Mouse (Mus musculus) adrenal gland, postnatal 14 days (tissue): Measurements from ENCODE around the gene Ccdc190. TPM values are rescaled to one million over a fixed set of nuclear protein-coding genes. Genes with fewer than 3 reads are reported as not detected.

Experiments used
- DNase-seq: peaks from one replicate; pipeline ENCODE4 v3.0.0; 2021; ENCODE audit warnings: mixed read lengths
- long read RNA-seq, 2 experiments: library from polyadenylated mRNA; stranded (forward); transcript quantifications; one replicate each; pipeline ENCODE4 v2.0.0; 2021
- total RNA-seq: library from RNA; stranded (reverse); gene quantifications from 2 replicates; pipeline ENCODE4 v1.2.3, GENCODE M21; 2021

The Ccdc190 gene
- 0.34 TPM in 1 of 2 replicates, not detected in the other for total RNA-seq
- long read RNA-seq, experiment 1, result 0 reads
- long read RNA-seq, experiment 2, result 0 reads

- peak; percentile 66 for DNase-seq
Observed at GRCm38 (mm10) chr1:169928454-169928971, at the start of gene Ccdc190. Gene Ccdc190, plus strand, starts transcription at chr1:169928648.

- DNase-seq, result no peak
Observed at GRCm38 (mm10) chr1:169879060-169879459, 49.4 kb upstream of the Ccdc190 start.

GRCm38 (mm10) chr1:169880181-169880580 lies 48.3 kb upstream of the Ccdc190 start:
- no peak for DNase-seq

- DNase-seq, result no peak
Observed at GRCm38 (mm10) chr1:169883081-169883565, 45.3 kb upstream of the Ccdc190 start.

GRCm38 (mm10) chr1:169889250-169889649 lies 39.2 kb upstream of the Ccdc190 start:
- no peak for DNase-seq

GRCm38 (mm10) chr1:169893976-169894375 lies 34.5 kb upstream of the Ccdc190 start:
- no peak for DNase-seq

- DNase-seq, result no peak
Observed at GRCm38 (mm10) chr1:169895686-169896085, 32.8 kb upstream of the Ccdc190 start.

- no peak for DNase-seq
Observed at GRCm38 (mm10) chr1:169897916-169898315, 30.5 kb upstream of the Ccdc190 start.

- no peak for DNase-seq
Observed at GRCm38 (mm10) chr1:169898607-169899006, 29.8 kb upstream of the Ccdc190 start.

GRCm38 (mm10) chr1:169900771-169901336 lies 27.6 kb upstream of the Ccdc190 start:
- no peak for DNase-seq

- no peak for DNase-seq
Observed at GRCm38 (mm10) chr1:169909163-169909562, 19.3 kb upstream of the Ccdc190 start.

- DNase-seq, result no peak
Observed at GRCm38 (mm10) chr1:169909659-169910058, 18.8 kb upstream of the Ccdc190 start.

GRCm38 (mm10) chr1:169910751-169911150 lies 17.7 kb upstream of the Ccdc190 start:
- no peak for DNase-seq

GRCm38 (mm10) chr1:169911526-169911925 lies 16.9 kb upstream of the Ccdc190 start:
- DNase-seq, result no peak

- peak; percentile 34 for DNase-seq
Observed at GRCm38 (mm10) chr1:169916659-169917058, 11.8 kb upstream of the Ccdc190 start.

- DNase-seq, result no peak
Observed at GRCm38 (mm10) chr1:169917115-169917796, 11.2 kb upstream of the Ccdc190 start.

- peak; percentile 85 for DNase-seq
Observed at GRCm38 (mm10) chr1:169917998-169918397, 10.4 kb upstream of the Ccdc190 start.

- peak; percentile 77 for DNase-seq
Observed at GRCm38 (mm10) chr1:169919211-169919610, 9.2 kb upstream of the Ccdc190 start.

- peak; percentile 42 for DNase-seq
Observed at GRCm38 (mm10) chr1:169921710-169922211, 6.7 kb upstream of the Ccdc190 start.

- peak; percentile 65 for DNase-seq
Observed at GRCm38 (mm10) chr1:169924567-169924966, 3.9 kb upstream of the Ccdc190 start.

GRCm38 (mm10) chr1:169927753-169928369 lies 587 bp upstream of the Ccdc190 start:
- DNase-seq, result no peak

- DNase-seq, result no peak
Observed at GRCm38 (mm10) chr1:169931698-169932097, 3.2 kb downstream of the Ccdc190 start.
